Mouse (Mus musculus): ENCODE results near the gene Ccr7. TPM values are rescaled to one million over a fixed set of nuclear protein-coding genes. Genes with fewer than 3 reads are reported as not detected.

The Ccr7 gene
- total and polyA plus RNA-seq, 3 experiments: 0.04 to 0.06 TPM; not detected in 1

DNA sequence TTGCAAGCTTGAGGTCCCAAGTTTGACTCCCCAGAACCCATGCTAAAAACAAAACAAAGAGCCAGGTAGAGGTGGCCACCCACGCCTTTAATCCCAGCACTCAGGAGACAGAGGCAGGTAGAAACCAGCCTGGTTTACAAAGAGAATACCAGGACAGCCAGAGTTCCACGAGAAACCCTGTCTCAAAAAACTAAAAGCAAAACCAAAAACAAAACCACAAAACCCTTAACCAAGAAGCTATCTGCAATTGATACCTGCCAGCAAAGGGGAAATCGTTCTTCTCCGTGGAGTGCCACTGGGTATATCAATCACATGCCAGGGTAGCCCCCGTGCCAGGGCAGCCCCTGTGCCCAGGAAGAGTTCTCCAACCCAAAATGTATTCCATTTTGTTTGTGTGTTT, 54.7 kb downstream of the Ccr7 start:
- H3K79me2 ChIP-seq (ENCODE audit: control insufficient read depth, insufficient read depth, low read length, poor library complexity): no peaks in the 10 kb centered on the region
- peaks cover 12 to 30% of the 10 kb centered on the region in 2 experiments for H3K4me1 ChIP-seq (ENCODE audit: control insufficient read depth in 1 of 2, insufficient read depth in 2 of 2, low read length in 2 of 2)
- H3K9ac ChIP-seq (ENCODE audit: control insufficient read depth, low read depth, low read length, poor library complexity, severe bottlenecking): peak overlapping the region; percentile 20; the same call in 1 of the 2 replicates
- peaks cover 0 to 16% of the 10 kb centered on the region in 2 experiments; a peak in 2 of 4 replicates for H3K36me3 ChIP-seq (ENCODE audit: control insufficient read depth in 1 of 2, insufficient read depth in 2 of 2, low read length in 2 of 2)
- peak overlapping the region; percentile 11 to 19 for H3K4me3 ChIP-seq (ENCODE audit: control insufficient read depth in 1 of 2, insufficient read depth in 1 of 2, low read depth in 2 of 2, low read length in 2 of 2)
- no peaks in the 10 kb centered on the region for H3K9me3 ChIP-seq (replicated peaks; ENCODE audit: insufficient read depth, low read length)
- DNase-seq (ENCODE audit: low read depth, low spot score): no peak
- no peak for TF ChIP-seq BHLHE40 (IDR thresholded peaks at IDR 0.05; ENCODE audit: borderline replicate concordance, low read depth, low read length)
- TF ChIP-seq ZKSCAN1 (IDR thresholded peaks at IDR 0.05; ENCODE audit: low read depth, low read length): peak; percentile 57; the same call in 1 of the 2 replicates
- TF ChIP-seq TCF12 (IDR thresholded peaks at IDR 0.05; ENCODE audit: low read depth, low read length): no peak
- no peak for TF ChIP-seq MYC (IDR thresholded peaks at IDR 0.05; ENCODE audit: low read depth, low read length)
- TF ChIP-seq JUND (IDR thresholded peaks at IDR 0.05; ENCODE audit: low read depth, low read length): no peak
- no peak for TF ChIP-seq MEF2A (IDR thresholded peaks at IDR 0.05; ENCODE audit: extremely low read depth, insufficient replicate concordance, low read depth, low read length, poor library complexity, severe bottlenecking)
- TF ChIP-seq NELFE (IDR thresholded peaks at IDR 0.05; ENCODE audit: low read depth, low read length): no peak
- no peak for TF ChIP-seq MAFK (IDR thresholded peaks at IDR 0.05; ENCODE audit: borderline replicate concordance, low read depth, low read length)
- no peak for TF ChIP-seq USF1 (IDR thresholded peaks at IDR 0.05; ENCODE audit: low read depth, low read length)
- TF ChIP-seq EP300 (IDR thresholded peaks at IDR 0.05; ENCODE audit: low read depth in 1 of 2, low read length in 2 of 2): peak in 1 of 2 experiments; percentile 42; a peak in 3 of 4 replicates
- 0 out of 2 replicates have a peak, but pooled peaks have one; percentile 38 for TF ChIP-seq SIN3A (IDR thresholded peaks at IDR 0.05; ENCODE audit: low read length)
- 0 out of 2 replicates have a peak, but pooled peaks have one; percentile 31 for TF ChIP-seq MAZ (IDR thresholded peaks at IDR 0.05; ENCODE audit: low read depth, low read length)
- no peak for TF ChIP-seq USF2 (IDR thresholded peaks at IDR 0.05; ENCODE audit: borderline replicate concordance in 1 of 2, insufficient read depth in 1 of 2, low read depth in 1 of 2, low read length in 2 of 2)
- peak; percentile 57 for TF ChIP-seq RCOR1 (IDR thresholded peaks at IDR 0.05; ENCODE audit: low read depth, low read length)
- H3K27me3 ChIP-seq (ENCODE audit: control insufficient read depth in 1 of 2, insufficient read depth in 2 of 2, low read length in 2 of 2): no peaks in the 10 kb centered on the region
- no peak overlapping the region for H3K27ac ChIP-seq (ENCODE audit: control insufficient read depth, low read depth, low read length)

DNA sequence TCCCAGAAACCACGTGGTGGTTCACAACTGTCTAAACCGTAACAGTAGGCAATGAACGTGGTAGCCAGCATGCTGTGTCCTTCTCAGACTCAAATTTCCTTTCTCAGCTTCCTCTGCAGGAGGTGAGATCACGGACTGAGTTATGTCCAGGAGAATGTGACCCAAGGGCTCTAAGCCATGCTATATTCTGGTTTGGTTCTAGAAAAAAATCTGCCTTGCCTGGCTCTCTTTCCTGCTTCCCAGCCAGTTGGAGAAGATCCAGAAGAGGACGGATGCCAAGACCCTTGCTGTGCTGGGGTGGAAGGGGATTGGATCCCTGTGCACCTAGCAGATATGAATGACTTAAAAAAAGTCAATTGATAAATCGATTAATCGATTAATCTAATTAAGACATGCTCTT, 55.4 kb downstream of the Ccr7 start:
- Histone ChIP-seq H3K9me3 (replicated peaks; ENCODE audit: insufficient read depth, low read length) (no peaks in the 10 kb centered on the region), H3K4me1 (ENCODE audit: control insufficient read depth in 1 of 2, insufficient read depth in 2 of 2, low read length in 2 of 2) (peaks cover 9 to 26% of the 10 kb centered on the region in 2 experiments), H3K4me3 (ENCODE audit: control insufficient read depth in 1 of 2, insufficient read depth in 1 of 2, low read depth in 2 of 2, low read length in 2 of 2) (no peak overlapping the region), H3K27ac (ENCODE audit: control insufficient read depth, low read depth, low read length) (no peak overlapping the region), H3K79me2 (ENCODE audit: control insufficient read depth, insufficient read depth, low read length, poor library complexity) (no peaks in the 10 kb centered on the region), H3K9ac (ENCODE audit: control insufficient read depth, low read depth, low read length, poor library complexity, severe bottlenecking) (no peak overlapping the region), H3K27me3 (ENCODE audit: control insufficient read depth in 1 of 2, insufficient read depth in 2 of 2, low read length in 2 of 2) (no peaks in the 10 kb centered on the region), H3K36me3 (ENCODE audit: control insufficient read depth in 1 of 2, insufficient read depth in 2 of 2, low read length in 2 of 2) (peaks cover 0 to 11% of the 10 kb centered on the region in 2 experiments; a peak in 2 of 4 replicates)
- TF ChIP-seq CHD2 (IDR thresholded peaks at IDR 0.05; ENCODE audit: low read length) (no peak), MYB (IDR thresholded peaks at IDR 0.05; ENCODE audit: low read depth, low read length) (no peak), NELFE (IDR thresholded peaks at IDR 0.05; ENCODE audit: low read depth, low read length) (no peak), TCF12 (IDR thresholded peaks at IDR 0.05; ENCODE audit: low read depth, low read length) (no peak), ELF1 (IDR thresholded peaks at IDR 0.05; ENCODE audit: low read depth, low read length) (no peak), ETS1 (IDR thresholded peaks at IDR 0.05; ENCODE audit: low read depth, low read length) (no peak), MYC (IDR thresholded peaks at IDR 0.05; ENCODE audit: low read depth, low read length) (no peak), BHLHE40 (IDR thresholded peaks at IDR 0.05; ENCODE audit: borderline replicate concordance, low read depth, low read length) (no peak), HCFC1 (IDR thresholded peaks at IDR 0.05; ENCODE audit: low read depth, low read length) (no peak), UBTF (IDR thresholded peaks at IDR 0.05; ENCODE audit: borderline replicate concordance, insufficient read depth, low read depth, low read length) (no peak), ZKSCAN1 (IDR thresholded peaks at IDR 0.05; ENCODE audit: low read depth, low read length) (no peak), MAFK (IDR thresholded peaks at IDR 0.05; ENCODE audit: borderline replicate concordance, low read depth, low read length) (no peak), MXI1 (IDR thresholded peaks at IDR 0.05; ENCODE audit: low read depth, low read length) (no peak), TAL1 (IDR thresholded peaks at IDR 0.05; ENCODE audit: low read length) (no peak), JUND (IDR thresholded peaks at IDR 0.05; ENCODE audit: low read depth, low read length) (no peak), RAD21 (IDR thresholded peaks at IDR 0.05; ENCODE audit: low read depth, low read length) (no peak), ZNF384 (IDR thresholded peaks at IDR 0.05; ENCODE audit: low read depth, low read length) (no peak), POLR2AphosphoS5 (IDR thresholded peaks at IDR 0.05; ENCODE audit: borderline replicate concordance, low read depth, low read length) (no peak), SMC3 (IDR thresholded peaks at IDR 0.05; ENCODE audit: low read depth, low read length) (no peak)
- DNase-seq (ENCODE audit: low read depth, low spot score): no peak

Measured in MEL (cell line).